Mouse (Mus musculus) telencephalon, adult 2 months (tissue): ENCODE results near the gene 6430531B16Rik.

Experiments
- DNase-seq: peaks from one replicate; pipeline ENCODE4 v3.0.0-alpha.2; 2011; ENCODE audit warnings: low read depth, low spot score

Gene 6430531B16Rik

GRCm38 (mm10) chr7:139978278-139978892, at the start of gene 6430531B16Rik:
TSS of gene 6430531B16Rik (minus strand) at chr7:139978755.
- DNase-seq = peak; percentile 90

DNA sequence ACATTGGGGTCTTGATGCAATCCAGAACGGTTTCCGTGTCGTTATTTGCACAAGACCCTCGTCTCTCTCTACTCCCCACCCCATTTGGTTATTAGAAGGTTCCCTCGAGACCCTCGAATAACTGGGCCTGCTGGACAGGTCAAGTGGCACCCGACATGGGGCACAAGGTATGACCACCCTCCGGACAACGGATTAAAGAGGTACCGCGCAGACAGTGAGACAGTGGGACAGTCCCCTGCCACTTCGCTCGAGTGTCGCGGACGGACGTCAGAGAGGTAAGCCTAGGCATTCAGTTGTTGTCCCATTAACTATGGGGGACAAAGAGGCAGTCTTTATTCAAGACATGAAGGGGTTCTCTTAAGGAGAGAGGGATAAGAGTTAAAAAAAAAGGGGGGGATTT, 32.8 kb upstream of the 6430531B16Rik start:
- DNase-seq = no peak

DNA sequence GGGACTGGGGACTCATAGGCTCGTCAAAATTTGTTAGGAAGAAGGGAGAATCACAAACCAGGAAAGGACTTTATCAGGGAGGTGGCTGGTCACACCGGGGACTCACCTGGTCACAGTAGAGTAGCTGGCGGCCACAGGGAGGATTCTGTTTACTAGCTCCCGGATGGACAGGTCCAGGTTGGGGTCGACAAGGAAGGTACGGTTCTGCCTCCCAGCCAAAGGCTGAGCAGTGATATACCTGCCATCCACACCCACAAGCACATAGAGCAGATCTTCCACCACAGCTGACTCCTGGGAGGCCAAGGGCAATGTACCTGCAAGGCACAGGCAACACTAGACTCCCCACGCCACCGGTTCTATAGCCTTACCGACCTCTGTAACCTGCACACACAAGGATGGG, 29.2 kb upstream of the 6430531B16Rik start:
- no peak for DNase-seq

GRCm38 (mm10) chr7:140006861-140007611, 28.5 kb upstream of the 6430531B16Rik start:
- DNase-seq = no peak

- no peak for DNase-seq
Observed at GRCm38 (mm10) chr7:140004666-140005065, 26.1 kb upstream of the 6430531B16Rik start.

- no peak for DNase-seq
Observed at GRCm38 (mm10) chr7:140001086-140001740, 22.7 kb upstream of the 6430531B16Rik start.

- DNase-seq = peak; percentile 74
Observed at GRCm38 (mm10) chr7:139998691-139999350, 20.3 kb upstream of the 6430531B16Rik start.

DNA sequence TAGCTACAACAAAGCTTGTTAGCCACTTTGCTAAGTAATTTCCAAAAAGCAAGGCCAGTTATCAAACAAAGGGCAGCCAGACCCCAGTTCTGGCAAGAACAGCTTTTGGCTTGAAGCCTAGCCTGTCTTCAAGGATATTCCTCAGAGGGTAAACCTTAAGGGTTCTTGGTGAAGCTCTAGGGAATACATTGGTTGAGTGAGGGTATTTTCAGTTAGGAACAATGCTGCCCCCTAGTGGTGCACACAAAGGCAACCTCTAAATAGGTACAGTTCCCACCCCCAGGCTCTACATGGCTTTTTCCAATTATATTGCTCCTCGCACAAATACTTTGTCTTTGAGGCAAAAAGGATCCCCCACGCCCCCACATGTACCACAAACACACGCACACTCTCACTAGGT, 16.1 kb upstream of the 6430531B16Rik start:
- DNase-seq = peak; percentile 66

DNA sequence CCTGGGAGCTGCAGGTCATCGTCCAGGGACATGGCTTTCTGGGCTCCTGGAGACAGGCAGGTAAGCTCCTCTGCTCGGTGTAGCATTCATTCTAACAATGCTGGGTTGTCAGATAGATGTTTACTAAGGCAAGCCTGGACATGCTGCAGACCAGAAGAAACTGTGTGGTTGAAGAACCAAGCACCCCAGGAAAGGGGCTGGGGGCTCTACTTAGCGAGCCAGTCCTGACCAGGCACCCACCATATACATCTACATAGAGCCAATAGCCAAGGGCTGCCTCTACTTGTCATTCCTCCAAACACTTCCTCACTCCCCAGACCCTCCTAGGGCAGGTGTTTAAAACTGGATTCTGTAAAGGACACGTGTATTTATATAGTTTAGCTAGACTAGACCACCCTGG, 15.6 kb upstream of the 6430531B16Rik start:
- DNase-seq = no peak

GRCm38 (mm10) chr7:139993532-139993931, 15.0 kb upstream of the 6430531B16Rik start:
- no peak for DNase-seq

DNA sequence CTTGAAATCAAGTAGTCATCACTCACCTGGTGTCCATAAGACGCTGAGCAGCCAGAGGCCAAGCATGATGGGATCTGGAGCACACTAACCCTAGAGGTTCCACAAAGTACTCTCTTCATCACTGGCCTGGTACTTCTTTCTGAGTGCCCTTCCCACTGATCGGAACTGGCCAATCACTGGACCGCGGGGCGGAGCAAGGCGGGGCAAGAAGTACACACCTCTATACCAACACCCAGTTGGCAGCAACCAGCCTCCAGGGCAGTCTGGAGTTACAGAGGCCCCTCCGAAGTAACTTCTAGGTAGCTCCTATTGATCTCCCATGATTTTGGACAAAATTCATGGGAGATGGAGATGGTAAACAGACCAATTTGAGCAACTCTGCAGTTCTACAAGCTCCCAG, 13.9 kb upstream of the 6430531B16Rik start, which contains the start of gene Adam8:
TSS of gene Adam8 (minus strand) at position 157 of the 400 bp plus-strand sequence.
- DNase-seq = no peak

- DNase-seq = no peak
Observed at GRCm38 (mm10) chr7:139990864-139991394, 12.4 kb upstream of the 6430531B16Rik start.

- DNase-seq = no peak
Observed at GRCm38 (mm10) chr7:139988272-139988671, 9.7 kb upstream of the 6430531B16Rik start.

DNA sequence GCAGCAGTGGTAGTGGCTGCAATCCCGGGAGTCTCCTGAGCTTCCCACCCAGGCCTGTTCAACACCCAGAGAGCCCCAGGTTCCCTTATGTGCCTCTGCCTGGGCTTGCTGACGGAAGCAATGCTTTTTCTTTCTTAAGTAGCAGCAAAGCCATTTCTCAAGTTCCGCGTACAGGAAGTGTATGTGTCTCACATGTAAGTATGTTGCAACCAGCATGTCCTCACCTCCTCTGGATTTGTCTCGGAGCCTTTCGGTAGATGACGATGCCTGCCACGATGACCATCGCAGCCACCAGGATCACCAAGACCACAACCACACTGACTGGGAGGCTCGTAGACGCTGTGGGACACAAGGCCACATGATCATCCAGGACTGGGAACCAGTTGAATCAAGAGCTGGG, 6.0 kb upstream of the 6430531B16Rik start:
- no peak for DNase-seq

DNA sequence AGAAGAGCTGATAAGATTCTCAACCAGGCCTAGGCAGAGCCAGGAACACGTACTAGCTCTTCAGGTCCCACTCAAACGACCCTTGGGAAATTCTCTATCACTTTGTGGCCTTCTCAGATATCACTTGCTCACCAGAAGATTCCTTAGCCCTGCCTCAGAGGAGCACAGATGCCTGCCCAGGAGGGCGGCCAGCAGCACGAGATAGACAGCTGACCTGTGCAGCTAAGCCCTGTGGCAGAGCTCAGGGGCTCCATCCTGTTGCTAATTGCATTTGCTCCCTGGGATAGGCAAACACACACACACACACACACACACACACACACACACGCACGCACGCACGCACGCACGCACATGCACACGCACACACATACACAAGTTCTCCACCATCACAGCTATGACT, 3.5 kb upstream of the 6430531B16Rik start:
- no peak for DNase-seq

DNA sequence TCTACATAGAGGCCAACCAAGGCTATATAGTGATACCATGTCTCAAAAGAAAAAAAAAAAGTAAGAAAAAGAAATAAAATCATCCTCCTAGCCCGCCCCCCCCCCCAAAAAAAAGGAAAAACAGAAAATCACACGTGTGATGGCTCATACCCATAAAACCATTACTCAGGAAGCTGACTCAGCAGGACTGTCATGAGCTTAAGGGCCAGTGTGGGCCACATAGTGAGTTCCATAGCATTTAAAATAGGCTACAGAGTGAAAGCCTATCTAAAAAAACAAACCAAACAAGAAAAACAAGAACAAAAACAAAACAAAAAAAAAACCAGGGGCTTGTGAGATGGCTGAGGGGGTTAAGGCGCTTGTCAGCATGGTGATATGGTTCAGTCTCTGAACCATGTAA, 2.2 kb upstream of the 6430531B16Rik start:
- no peak for DNase-seq

DNA sequence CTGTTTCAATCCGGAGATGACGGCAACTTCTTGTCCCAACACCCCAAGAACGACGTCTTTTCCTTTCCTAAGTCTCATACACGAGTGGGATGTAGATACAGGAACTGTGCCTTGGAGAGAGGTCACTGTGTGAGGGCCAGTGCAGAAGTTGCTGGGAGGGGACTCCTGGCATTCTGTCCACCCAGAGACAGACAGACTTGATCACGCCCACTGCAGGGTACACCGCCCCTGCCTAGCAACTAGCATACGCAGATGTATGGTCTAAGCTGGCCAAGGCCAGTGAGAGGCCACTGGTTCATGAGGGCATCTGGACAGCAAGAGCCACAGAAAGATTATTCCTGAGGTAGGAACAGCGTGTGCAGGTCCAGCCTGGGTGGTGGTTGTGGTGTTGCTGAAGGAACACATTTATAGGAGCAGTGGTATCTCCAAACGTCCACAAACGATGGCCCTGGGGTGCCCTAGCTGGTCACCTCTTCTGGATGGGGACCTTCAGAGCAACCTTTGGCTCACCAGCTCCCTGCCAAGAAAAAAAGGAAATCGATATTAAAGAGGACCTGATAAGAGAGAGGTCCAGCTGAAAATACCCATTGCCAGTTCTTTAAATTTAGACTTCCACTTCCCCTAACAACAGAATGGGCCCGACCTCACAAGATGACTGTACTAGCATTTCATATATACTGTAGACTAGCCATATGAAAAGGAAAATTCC, 610 bp upstream of the 6430531B16Rik start:
- DNase-seq = no peak

DNA sequence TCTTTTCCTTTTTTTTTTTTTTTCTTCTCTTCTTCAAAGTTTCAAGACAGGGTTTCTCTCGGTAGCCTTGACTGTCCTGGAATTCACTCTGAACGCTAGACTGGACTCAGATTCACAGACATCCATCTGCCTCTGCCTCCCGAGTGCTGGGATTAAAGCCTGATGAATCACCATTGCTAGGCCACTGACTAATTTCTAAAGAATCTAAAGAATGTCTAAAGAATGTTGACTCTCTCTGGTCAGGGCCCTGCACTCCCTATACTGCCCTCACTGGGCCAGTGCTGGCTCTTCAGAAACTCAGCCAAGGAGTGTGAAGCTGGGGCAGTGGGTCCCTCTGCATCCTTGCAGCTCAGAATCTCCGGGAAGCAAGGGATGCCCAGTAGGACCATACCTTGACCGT, 3.1 kb downstream of the 6430531B16Rik start:
- no peak for DNase-seq

DNA sequence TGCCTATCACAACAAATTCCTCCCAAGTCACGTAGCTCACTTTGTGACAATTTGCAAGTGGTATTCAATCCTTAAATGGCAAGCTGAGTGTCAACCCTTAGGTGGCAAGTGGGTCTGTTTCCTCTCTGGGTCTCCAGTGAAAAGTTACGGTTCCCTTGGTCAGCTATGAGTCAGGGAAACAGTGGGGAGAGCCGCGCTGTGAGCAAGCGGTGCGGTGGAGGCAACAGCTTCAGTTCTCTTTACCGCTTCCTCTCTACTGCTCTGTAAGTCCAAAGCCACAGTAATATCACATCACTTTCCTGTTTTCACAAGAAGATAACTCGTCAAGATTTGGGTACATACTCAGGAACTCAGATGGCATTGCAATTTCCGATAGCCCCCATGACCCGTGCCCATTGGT, 4.2 kb downstream of the 6430531B16Rik start:
- no peak for DNase-seq

GRCm38 (mm10) chr7:139972923-139973331, 5.6 kb downstream of the 6430531B16Rik start:
- DNase-seq = no peak

DNA sequence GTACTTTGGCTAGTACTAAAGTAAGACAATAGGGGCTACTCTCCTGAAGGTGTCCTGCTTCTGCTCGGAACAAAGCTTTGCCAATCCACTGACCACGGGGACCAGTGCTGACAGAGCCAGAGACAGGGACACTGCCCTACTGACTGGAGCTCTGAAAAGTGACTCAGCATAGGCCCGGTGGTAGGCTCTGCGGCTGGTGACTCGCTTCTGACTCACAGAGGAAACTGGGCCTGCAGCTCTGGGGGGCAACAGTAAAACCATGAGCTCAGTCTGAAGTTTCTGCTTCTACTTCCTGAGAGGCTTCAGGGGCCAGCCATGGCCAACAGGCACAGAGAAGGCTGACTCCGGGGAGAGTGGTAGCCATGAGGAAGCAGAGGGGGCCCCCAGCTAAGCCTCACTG, 7.1 kb downstream of the 6430531B16Rik start:
- DNase-seq = no peak
